ENCODE assay signal across 20 mouse cellular contexts in genomic region chr7:55981511-55981910, GRCm38 (mm10).
"Had no signal": no experiment of that assay in that cellular context is flagged by ENCODE, and none has a peak within 500 bp of the region (broad histone marks: within the 10 kb centered on the region; RNA-seq: fewer than 3 reads in every experiment).

No protein-coding gene starts in this region.

- H3K4me3 ChIP-seq: intestine, embryonic 15.5 days; limb, embryonic 12.5 days; limb, embryonic 15.5 days; megakaryocyte, embryonic 14.5 days; neural tube, embryonic 12.5 days; neural tube, embryonic 15.5 days; stomach, embryonic 15.5 days had no signal

- H3K4me1 ChIP-seq: intestine, embryonic 15.5 days; limb, embryonic 12.5 days; limb, embryonic 15.5 days; neural tube, embryonic 15.5 days; stomach, embryonic 15.5 days had no signal

- ATAC-seq: intestine, embryonic 15.5 days; lung, postnatal 0 days had no signal

- H3K36me3 ChIP-seq: intestine, embryonic 15.5 days; stomach, embryonic 15.5 days had no signal

- DNase-seq: kidney, adult 11 months; kidney, adult 9 months; kidney, postnatal 14 days; kidney, postnatal 4 days; left cerebral cortex, postnatal 4 days; lung, embryonic 14.5 days; lung, postnatal 36 days; midbrain, embryonic 14.5 days; right cerebral cortex, postnatal 25 days; spleen, adult 18-20 months; thymus, postnatal 25 days had no signal

- H3K27me3 ChIP-seq: intestine, embryonic 15.5 days; limb, embryonic 12.5 days; limb, embryonic 15.5 days; megakaryocyte, embryonic 14.5 days; neural tube, embryonic 12.5 days; neural tube, embryonic 15.5 days; stomach, embryonic 15.5 days had no signal

- H3K9me3 ChIP-seq: intestine, embryonic 15.5 days; limb, embryonic 12.5 days; limb, embryonic 15.5 days; megakaryocyte, embryonic 14.5 days; neural tube, embryonic 12.5 days; neural tube, embryonic 15.5 days; stomach, embryonic 15.5 days had no signal

- H3K4me2 ChIP-seq: intestine, embryonic 15.5 days; limb, embryonic 12.5 days; limb, embryonic 15.5 days; lung, embryonic 14.5 days; midbrain, embryonic 11.5 days; neural tube, embryonic 12.5 days; neural tube, embryonic 15.5 days; stomach, embryonic 15.5 days had no signal

- H3K27ac ChIP-seq: intestine, embryonic 15.5 days; limb, embryonic 12.5 days; limb, embryonic 15.5 days; neural tube, embryonic 12.5 days; neural tube, embryonic 15.5 days; stomach, embryonic 15.5 days had no signal

- H3K9ac ChIP-seq: intestine, embryonic 15.5 days; limb, embryonic 12.5 days; limb, embryonic 15.5 days; lung, embryonic 14.5 days; neural tube, embryonic 12.5 days; neural tube, embryonic 15.5 days; stomach, embryonic 15.5 days had no signal
